Mouse (Mus musculus): Measurements from ENCODE around the gene Hps3. TPM values are rescaled to one million over a fixed set of nuclear protein-coding genes. Genes with fewer than 3 reads are reported as not detected.
"Not testable (repeated sequence)": the region's sequence is repeated elsewhere in the genome, so short reads cannot be mapped to it uniquely, and the experiment has no call there.

Hps3 gene
- polyA plus RNA-seq, 1 experiment from 2014 or later = 14.4 TPM

DNA sequence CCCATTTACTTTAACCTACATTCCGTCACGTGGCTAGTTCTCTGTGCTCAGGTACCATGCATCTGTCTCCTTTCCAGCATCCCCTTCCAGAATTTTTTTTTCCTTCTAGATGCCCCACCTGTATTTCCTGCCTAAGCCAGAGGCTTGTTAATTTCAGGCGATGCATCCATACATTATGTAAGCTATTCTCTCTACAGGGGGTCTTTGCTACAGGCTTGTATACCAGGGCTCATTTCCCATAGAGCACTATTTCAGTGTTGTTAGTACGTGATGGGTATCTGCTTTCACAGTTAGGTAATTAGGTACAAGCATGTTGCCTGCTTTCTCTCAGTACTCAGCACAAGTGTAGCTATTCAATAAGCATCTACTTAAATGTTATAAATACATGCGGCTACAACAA, 7.3 kb downstream of the Hps3 start:
- no peaks in the 10 kb centered on the region for H3K4me1 ChIP-seq
- H3K4me2 ChIP-seq = no peak overlapping the region
- H3K9me3 ChIP-seq = no peaks in the 10 kb centered on the region
- ATAC-seq (ENCODE audit: low FRiP score) = no peak
- no peak overlapping the region for H3K27ac ChIP-seq
- peaks cover 20% of the 10 kb centered on the region for H3K36me3 ChIP-seq (replicated peaks)
- 88% methylated on average over 5 of the region's 5 CpGs for WGBS
- H3K27me3 ChIP-seq = no peaks in the 10 kb centered on the region
- no peak overlapping the region for H3K4me3 ChIP-seq (replicated peaks)
- no peak overlapping the region for H3K9ac ChIP-seq

- no peak for ATAC-seq (ENCODE audit: low FRiP score)
- WGBS = 95% methylated on average over 8 of the region's 8 CpGs
- H3K9me3 ChIP-seq = no peaks in the 10 kb centered on the region
- H3K4me2 ChIP-seq = no peak overlapping the region
- no peak overlapping the region for H3K9ac ChIP-seq
- no peaks in the 10 kb centered on the region for H3K4me1 ChIP-seq
- H3K27ac ChIP-seq = no peak overlapping the region
- peaks cover 27% of the 10 kb centered on the region for H3K36me3 ChIP-seq (replicated peaks)
- H3K27me3 ChIP-seq = no peaks in the 10 kb centered on the region
- H3K4me3 ChIP-seq (replicated peaks) = no peak overlapping the region
These were observed 8.0 kb downstream of the Hps3 start for GRCm38 (mm10) chr3:20026996-20027689.

- no peak for ATAC-seq (ENCODE audit: low FRiP score)
- Histone ChIP-seq H3K4me1 (no peaks in the 10 kb centered on the region), H3K27me3 (no peaks in the 10 kb centered on the region), H3K9ac (no peak overlapping the region), H3K4me2 (no peak overlapping the region), H3K4me3 (replicated peaks) (no peak overlapping the region), H3K27ac (no peak overlapping the region), H3K36me3 (replicated peaks) (peaks cover 27% of the 10 kb centered on the region), H3K9me3 (no peaks in the 10 kb centered on the region)
These were observed 8.6 kb downstream of the Hps3 start for GRCm38 (mm10) chr3:20026481-20026880.

DNA sequence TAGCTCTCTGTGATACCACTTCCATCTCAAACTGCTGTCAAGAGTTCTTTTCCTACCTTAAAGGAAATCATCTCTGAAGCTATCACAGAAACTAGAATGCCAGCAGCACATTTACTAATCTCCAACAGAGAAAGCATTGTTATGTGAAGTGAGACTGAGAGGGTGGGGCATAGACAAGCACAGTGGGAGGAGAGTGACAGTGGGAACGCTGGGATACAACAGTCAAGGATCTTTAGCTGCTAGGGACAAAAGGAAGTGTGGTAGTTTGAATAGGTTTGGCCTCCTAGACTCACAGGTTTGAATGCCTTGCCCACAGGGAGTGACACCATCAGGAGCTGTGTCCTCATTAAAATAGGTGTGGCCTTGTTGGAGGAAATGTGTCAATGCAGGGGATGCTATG, 11.3 kb downstream of the Hps3 start:
- no peaks in the 10 kb centered on the region for H3K27me3 ChIP-seq
- H3K36me3 ChIP-seq (replicated peaks) = peaks cover 36% of the 10 kb centered on the region
- H3K27ac ChIP-seq = no peak overlapping the region
- no peak for ATAC-seq (ENCODE audit: low FRiP score)
- H3K4me3 ChIP-seq (replicated peaks) = no peak overlapping the region
- no peaks in the 10 kb centered on the region for H3K9me3 ChIP-seq
- H3K4me1 ChIP-seq = no peaks in the 10 kb centered on the region
- no peak overlapping the region for H3K4me2 ChIP-seq
- 58% methylated on average over 1 of the region's 1 CpGs for WGBS
- no peak overlapping the region for H3K9ac ChIP-seq

DNA sequence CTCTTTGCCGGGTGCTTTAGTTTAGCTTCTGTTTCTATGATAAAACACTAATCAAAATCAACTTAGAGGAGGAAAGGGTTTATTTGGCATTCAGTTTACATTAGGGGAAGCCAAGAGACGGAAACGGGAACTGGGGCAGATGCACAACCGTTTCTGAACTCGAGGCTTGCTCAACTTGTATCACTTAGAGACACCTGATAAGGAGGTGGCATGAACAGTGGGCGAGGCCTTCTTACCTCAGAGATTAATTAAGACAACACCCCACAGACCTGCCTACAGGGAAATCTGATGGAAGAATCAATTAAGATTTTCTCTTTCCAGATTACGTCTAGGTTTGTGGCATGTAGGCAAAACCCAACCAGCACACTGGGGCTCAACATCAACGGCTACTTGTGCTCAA, 17.0 kb downstream of the Hps3 start:
- Histone ChIP-seq H3K4me2 (no peak overlapping the region), H3K4me1 (no peaks in the 10 kb centered on the region), H3K36me3 (replicated peaks) (peaks cover 40% of the 10 kb centered on the region), H3K27me3 (no peaks in the 10 kb centered on the region), H3K9me3 (no peaks in the 10 kb centered on the region), H3K9ac (no peak overlapping the region), H3K4me3 (replicated peaks) (no peak overlapping the region), H3K27ac (no peak overlapping the region)
- 93% methylated on average over 8 of the region's 8 CpGs for WGBS
- ATAC-seq (ENCODE audit: low FRiP score) = no peak

- ATAC-seq (ENCODE audit: low FRiP score) = no peak
- Histone ChIP-seq H3K36me3 (replicated peaks) (peaks cover 23% of the 10 kb centered on the region), H3K27me3 (no peaks in the 10 kb centered on the region), H3K9ac (no peak overlapping the region), H3K4me3 (replicated peaks) (no peak overlapping the region), H3K9me3 (no peaks in the 10 kb centered on the region), H3K4me2 (no peak overlapping the region), H3K27ac (no peak overlapping the region), H3K4me1 (no peaks in the 10 kb centered on the region)
- WGBS = 91% methylated on average over 2 of the region's 2 CpGs
These were observed 20.7 kb downstream of the Hps3 start for GRCm38 (mm10) chr3:20014454-20014853.

DNA sequence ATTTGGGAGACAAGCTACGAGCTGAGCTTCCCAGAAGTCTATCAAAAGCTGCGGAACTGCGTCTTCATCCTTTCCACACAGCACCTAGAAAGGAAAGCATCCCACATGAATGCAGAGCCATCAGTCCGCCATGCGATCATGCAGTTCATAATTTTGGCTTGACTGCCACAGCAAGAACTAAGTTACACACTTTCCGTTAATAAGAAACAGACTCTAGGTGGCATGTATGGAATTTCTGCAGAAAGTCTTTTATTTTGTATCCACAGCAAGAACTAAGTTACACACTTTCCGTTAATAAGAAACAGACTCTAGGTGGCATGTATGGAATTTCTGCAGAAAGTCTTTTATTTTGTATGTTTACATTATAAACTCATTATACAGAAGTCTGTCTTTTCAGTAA, 24.2 kb downstream of the Hps3 start:
- H3K36me3 ChIP-seq (replicated peaks) = peaks cover 10% of the 10 kb centered on the region
- H3K4me1 ChIP-seq; H3K4me2 ChIP-seq; H3K9me3 ChIP-seq; H3K4me3 ChIP-seq (replicated peaks); ATAC-seq (ENCODE audit: low FRiP score); H3K9ac ChIP-seq; H3K27ac ChIP-seq; H3K27me3 ChIP-seq: not testable (repeated sequence)
- WGBS = 84% methylated on average over 7 of the region's 7 CpGs

- WGBS = 93% methylated on average over 9 of the region's 9 CpGs
- Histone ChIP-seq H3K9me3 (no peaks in the 10 kb centered on the region), H3K9ac (no peak overlapping the region), H3K4me2 (no peak overlapping the region), H3K4me3 (replicated peaks) (no peak overlapping the region), H3K27ac (no peak overlapping the region), H3K36me3 (replicated peaks) (peaks cover 6% of the 10 kb centered on the region), H3K27me3 (no peaks in the 10 kb centered on the region), H3K4me1 (no peaks in the 10 kb centered on the region)
- ATAC-seq (ENCODE audit: low FRiP score) = no peak
These were observed 24.7 kb downstream of the Hps3 start for GRCm38 (mm10) chr3:20010464-20010863.

- H3K4me2 ChIP-seq = no peak overlapping the region
These were observed 27.4 kb downstream of the Hps3 start for GRCm38 (mm10) chr3:20007759-20008158.

GRCm38 (mm10) chr3:20007275-20007674, 27.8 kb downstream of the Hps3 start:
- Histone ChIP-seq H3K36me3 (replicated peaks) (peaks cover 14% of the 10 kb centered on the region), H3K9me3 (no peaks in the 10 kb centered on the region), H3K4me2 (no peak overlapping the region), H3K4me3 (replicated peaks) (no peak overlapping the region), H3K27me3 (no peaks in the 10 kb centered on the region), H3K27ac (no peak overlapping the region), H3K9ac (no peak overlapping the region), H3K4me1 (no peaks in the 10 kb centered on the region)
- ATAC-seq (ENCODE audit: low FRiP score) = no peak
- WGBS = 93% methylated on average over 4 of the region's 4 CpGs

More at GRCm38 (mm10) chr3:20007759-20008158, 27.4 kb downstream of the Hps3 start:
- Histone ChIP-seq H3K27ac (no peak overlapping the region), H3K4me1 (no peaks in the 10 kb centered on the region), H3K4me3 (replicated peaks) (no peak overlapping the region), H3K27me3 (no peaks in the 10 kb centered on the region), H3K36me3 (replicated peaks) (peaks cover 10% of the 10 kb centered on the region), H3K9ac (no peak overlapping the region), H3K9me3 (no peaks in the 10 kb centered on the region)
- 92% methylated on average over 5 of the region's 5 CpGs for WGBS
- ATAC-seq (ENCODE audit: low FRiP score) = no peak

DNA sequence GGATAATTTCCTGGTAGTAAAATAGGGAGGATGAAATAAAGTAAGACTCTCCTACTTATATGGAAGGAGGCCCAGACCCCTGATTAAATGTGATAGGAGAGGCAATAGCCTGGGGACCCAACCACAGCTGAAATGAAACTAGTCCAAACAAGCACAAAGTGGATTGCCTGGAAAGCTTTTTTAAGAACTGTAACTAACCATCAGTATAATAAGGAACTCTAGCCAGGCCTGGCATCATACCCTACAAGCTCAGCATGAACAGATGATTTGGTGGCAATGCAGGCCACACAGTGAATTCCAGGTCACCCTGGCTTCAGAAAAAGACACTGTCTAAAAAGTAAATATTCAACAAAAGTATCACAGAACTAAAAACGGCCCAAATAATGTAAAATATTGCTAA, 29.5 kb downstream of the Hps3 start:
- no peak for ATAC-seq (ENCODE audit: low FRiP score)
- no peak overlapping the region for H3K27ac ChIP-seq
- H3K27me3 ChIP-seq = no peaks in the 10 kb centered on the region
- H3K36me3 ChIP-seq (replicated peaks) = peaks cover 22% of the 10 kb centered on the region
- H3K9ac ChIP-seq = no peak overlapping the region
- WGBS = 76% methylated on average over 1 of the region's 1 CpGs
- no peak overlapping the region for H3K4me3 ChIP-seq (replicated peaks)
- no peaks in the 10 kb centered on the region for H3K9me3 ChIP-seq
- no peak overlapping the region for H3K4me2 ChIP-seq
- no peaks in the 10 kb centered on the region for H3K4me1 ChIP-seq

DNA sequence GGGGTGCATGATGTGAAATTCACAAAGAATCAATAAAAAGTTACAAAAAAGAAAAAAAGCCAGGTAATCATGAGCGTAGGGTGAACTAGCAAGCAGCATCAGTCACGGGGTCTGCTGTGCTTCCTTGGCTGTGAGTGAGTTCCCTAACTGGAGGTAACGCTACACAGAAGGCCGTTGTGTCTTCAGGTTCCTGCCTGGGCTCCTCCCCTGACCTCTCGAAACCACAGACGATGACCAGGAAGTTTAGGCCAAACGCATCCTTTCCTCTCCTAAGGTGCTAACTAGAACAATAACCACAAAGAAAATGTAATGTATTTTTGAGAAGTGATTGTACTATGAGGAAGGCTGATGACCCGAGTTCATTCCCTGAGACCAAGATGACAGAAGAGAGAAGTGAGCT, 30.7 kb downstream of the Hps3 start:
- H3K9me3 ChIP-seq = no peaks in the 10 kb centered on the region
- H3K27ac ChIP-seq = no peak overlapping the region
- H3K36me3 ChIP-seq (replicated peaks) = peaks cover 22% of the 10 kb centered on the region
- H3K4me3 ChIP-seq (replicated peaks) = no peak overlapping the region
- no peak for ATAC-seq (ENCODE audit: low FRiP score)
- H3K4me2 ChIP-seq = no peak overlapping the region
- H3K9ac ChIP-seq = no peak overlapping the region
- H3K27me3 ChIP-seq = no peaks in the 10 kb centered on the region
- 88% methylated on average over 8 of the region's 8 CpGs for WGBS
- H3K4me1 ChIP-seq = no peaks in the 10 kb centered on the region

- Histone ChIP-seq H3K4me3 (replicated peaks) (no peak overlapping the region), H3K4me1 (no peaks in the 10 kb centered on the region), H3K27me3 (no peaks in the 10 kb centered on the region), H3K9me3 (no peaks in the 10 kb centered on the region), H3K36me3 (replicated peaks) (peaks cover 22% of the 10 kb centered on the region), H3K4me2 (no peak overlapping the region), H3K27ac (no peak overlapping the region), H3K9ac (no peak overlapping the region)
- no peak for ATAC-seq (ENCODE audit: low FRiP score)
- 83% methylated on average over 5 of the region's 5 CpGs for WGBS
These were observed 32.3 kb downstream of the Hps3 start for GRCm38 (mm10) chr3:20002786-20003185.
